Mouse (Mus musculus) bone marrow macrophage, adult 2 months (primary cell): ENCODE measurements at regions not wholly inside any gene's neighbourhood (a gene's known extent, or its start where the extent isn't known, plus 50 kb on each side); places are given as distances from the start of the nearest gene placed in this dataset.

Experiments
- CTCF ChIP-seq: IDR thresholded peaks from 2 replicates; pipeline ENCODE4 v1.5.1; 2012; ENCODE audit warnings: low read depth, mild to moderate bottlenecking, low read length, moderate library complexity
- POLR2A ChIP-seq: IDR thresholded peaks from 2 replicates; pipeline ENCODE4 v1.6.1; 2012; ENCODE audit warnings: mild to moderate bottlenecking, low read depth, low read length, borderline replicate concordance

- TF ChIP-seq CTCF (no peak), POLR2A (no peak)
Measured at GRCm38 (mm10) chr5:73927534-73927933, 140.7 kb downstream of the Usp46 start.
